In the genomic region with DNA sequence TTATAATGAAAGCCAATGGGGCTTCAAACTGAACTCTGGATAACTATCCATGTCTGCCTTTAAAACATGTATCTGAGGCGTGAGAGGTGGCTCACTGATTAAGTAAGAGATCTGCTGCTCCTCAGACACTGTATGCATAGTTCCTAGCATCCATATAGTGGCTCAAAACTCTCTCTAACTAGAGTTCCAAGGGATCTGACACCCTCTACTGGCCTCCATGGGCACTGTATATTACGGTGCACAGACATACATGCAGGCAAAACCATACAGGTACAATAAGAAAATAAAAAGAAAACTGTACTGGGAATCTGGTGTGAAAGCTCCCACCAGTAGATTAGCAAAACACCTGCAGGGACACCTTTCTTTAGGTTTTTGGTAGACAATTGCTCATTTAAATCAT, we compare ENCODE assay signal across 18 mouse cellular contexts.
A peak's percentile ranks its signal among the peaks of the same experiment; 100 is the strongest.
DNase-seq lines count a peak whose midpoint lies in the region; ATAC-seq and TF ChIP-seq lines count a peak whose summit lies in the region.
"Had no signal": no experiment of that assay in that cellular context is flagged by ENCODE, and none has a peak within 500 bp of the region (broad histone marks: within the 10 kb centered on the region; RNA-seq: fewer than 3 reads in every experiment).

No protein-coding gene starts in this region.

- TF ChIP-seq EP300 in liver, postnatal 0 days (IDR thresholded peaks at IDR 0.05; ENCODE audit: low read depth), result no peak

- no peaks in the 10 kb centered on the region for H3K4me1 ChIP-seq in liver, postnatal 0 days (ENCODE audit: insufficient read depth)
- peaks cover 5% of the 10 kb centered on the region; the same call in 1 of the 2 replicates for H3K4me1 ChIP-seq in liver, embryonic 12.5 days
- no peaks in the 10 kb centered on the region for H3K4me1 ChIP-seq in E14TG2a.4 (replicated peaks; ENCODE audit: low read depth, low read length)
- H3K4me1 ChIP-seq: heart, embryonic 10.5 days had no signal

- no peak for DNase-seq in liver, postnatal 0 days
- DNase-seq in c-Kit-positive CD71-positive TER-119-negative erythroid progenitor cells, embryonic 14.5 days (ENCODE audit: low read depth), result peak; percentile 22
- peak; percentile 36 for DNase-seq in thymus, postnatal 14 days
- DNase-seq in cerebellum, postnatal 14 days, result no peak
- DNase-seq in kidney, postnatal 36 days, result no peak
- DNase-seq: adrenal gland, postnatal 25 days; heart, postnatal 36 days; kidney, postnatal 10 days; layer of hippocampus, postnatal 36 days; right cerebral cortex, postnatal 14 days had no signal

- H3K27me3 ChIP-seq in liver, postnatal 0 days (ENCODE audit: insufficient read depth, low read length), result no peaks in the 10 kb centered on the region
- no peaks in the 10 kb centered on the region for H3K27me3 ChIP-seq in liver, embryonic 12.5 days (replicated peaks)
- no peaks in the 10 kb centered on the region for H3K27me3 ChIP-seq in E14TG2a.4 (ENCODE audit: insufficient read depth, low read length)
- H3K27me3 ChIP-seq: embryonic facial prominence, embryonic 15.5 days; forebrain, embryonic 13.5 days; lung, embryonic 15.5 days; midbrain, embryonic 12.5 days had no signal

- no peak overlapping the region for H3K4me3 ChIP-seq in liver, postnatal 0 days (ENCODE audit: low read depth, low read length)
- H3K4me3 ChIP-seq in liver, embryonic 12.5 days, result no peak overlapping the region
- H3K4me3 ChIP-seq in E14TG2a.4 (replicated peaks; ENCODE audit: low read length), result no peak overlapping the region
- H3K4me3 ChIP-seq: embryonic facial prominence, embryonic 15.5 days; forebrain, embryonic 13.5 days; heart, embryonic 10.5 days; lung, embryonic 15.5 days; midbrain, embryonic 12.5 days had no signal

- ATAC-seq in liver, postnatal 0 days, result no peak
- no peak for ATAC-seq in liver, embryonic 12.5 days
- ATAC-seq: forebrain, embryonic 13.5 days; intestine, embryonic 16.5 days had no signal

- H3K4me2 ChIP-seq in liver, postnatal 0 days (ENCODE audit: low read depth, low read length), result no peak overlapping the region
- H3K4me2 ChIP-seq in liver, embryonic 12.5 days, result no peak overlapping the region
- H3K4me2 ChIP-seq: embryonic facial prominence, embryonic 15.5 days; forebrain, embryonic 13.5 days; lung, embryonic 15.5 days; midbrain, embryonic 12.5 days had no signal

- no peak overlapping the region for H3K27ac ChIP-seq in liver, postnatal 0 days (ENCODE audit: low read depth)
- no peak overlapping the region for H3K27ac ChIP-seq in liver, embryonic 12.5 days
- H3K27ac ChIP-seq: embryonic facial prominence, embryonic 15.5 days; forebrain, embryonic 13.5 days; heart, embryonic 10.5 days; lung, embryonic 15.5 days; midbrain, embryonic 12.5 days had no signal

- WGBS in liver, postnatal 0 days (ENCODE audit: insufficient replicate concordance), result 95% methylated on average over 2 of the region's 2 CpGs
- 79% methylated on average over 2 of the region's 2 CpGs for WGBS in liver, embryonic 12.5 days (ENCODE audit: insufficient replicate concordance)

- no peaks in the 10 kb centered on the region for H3K36me3 ChIP-seq in liver, postnatal 0 days (replicated peaks; ENCODE audit: insufficient read depth, low read length)
- H3K36me3 ChIP-seq in liver, embryonic 12.5 days, result no peaks in the 10 kb centered on the region
- H3K36me3 ChIP-seq in E14TG2a.4 (ENCODE audit: insufficient read depth, low read length), result no peaks in the 10 kb centered on the region
- H3K36me3 ChIP-seq: embryonic facial prominence, embryonic 15.5 days; lung, embryonic 15.5 days; midbrain, embryonic 12.5 days had no signal

- H3K9me3 ChIP-seq in liver, postnatal 0 days (ENCODE audit: low read length), result no peaks in the 10 kb centered on the region
- no peaks in the 10 kb centered on the region for H3K9me3 ChIP-seq in liver, embryonic 12.5 days (replicated peaks)
- no peaks in the 10 kb centered on the region for H3K9me3 ChIP-seq in E14TG2a.4 (ENCODE audit: low read length)
- H3K9me3 ChIP-seq: embryonic facial prominence, embryonic 15.5 days; forebrain, embryonic 13.5 days; heart, embryonic 10.5 days; lung, embryonic 15.5 days; midbrain, embryonic 12.5 days had no signal

- 0 out of 2 replicates have a peak, but pooled peaks have one; percentile 29 for TF ChIP-seq CTCF in liver, postnatal 0 days (IDR thresholded peaks at IDR 0.05; ENCODE audit: low read depth)
- TF ChIP-seq CTCF in E14TG2a.4 (conservative IDR thresholded peaks at IDR 0.05; ENCODE audit: low read length), result peak; percentile 57

- H3K9ac ChIP-seq in liver, postnatal 0 days (replicated peaks), result no peak overlapping the region
- no peak overlapping the region for H3K9ac ChIP-seq in liver, embryonic 12.5 days
- H3K9ac ChIP-seq: embryonic facial prominence, embryonic 15.5 days; forebrain, embryonic 13.5 days; lung, embryonic 15.5 days; midbrain, embryonic 12.5 days had no signal

Comparison
In these comparisons a context has a peak if more than half of its experiments do, and no peak if none do; other contexts are left out.
1. DNase-seq: peak in c-Kit-positive CD71-positive TER-119-negative erythroid progenitor cells, embryonic 14.5 days (single experiment) and thymus, postnatal 14 days (single experiment); none in liver, postnatal 0 days (single experiment), cerebellum, postnatal 14 days (0 of 2) and kidney, postnatal 36 days (0 of 2).